9 mouse cellular contexts compared by ENCODE assay signal in genomic region chr5:33034100-33034499, GRCm38 (mm10). TPM values are rescaled to one million over a fixed set of nuclear protein-coding genes. Genes with fewer than 3 reads are reported as not detected.
DNase-seq lines count a peak whose midpoint lies in the region; ATAC-seq and TF ChIP-seq lines count a peak whose summit lies in the region.
"Had no signal": no experiment of that assay in that cellular context is flagged by ENCODE, and none has a peak within 500 bp of the region (broad histone marks: within the 10 kb centered on the region; RNA-seq: fewer than 3 reads in every experiment).

No protein-coding gene starts in this region.

- intact Hi-C loops in gastrocnemius, adult 2 months (cut with DNase I) = loop anchor here (5.0 kb wide), 4 partner anchors 42 to 322 kb away; no protein-coding TSS in a partner anchor

- H3K4me2 ChIP-seq in liver, embryonic 12.5 days = peak overlapping the region; percentile 40
- H3K4me2 ChIP-seq: neural tube, embryonic 13.5 days had no signal

- H3K9ac ChIP-seq in liver, embryonic 12.5 days = no peak overlapping the region
- H3K9ac ChIP-seq: neural tube, embryonic 13.5 days had no signal

- no peaks in the 10 kb centered on the region for H3K27me3 ChIP-seq in testis, adult 2 months (ENCODE audit: control insufficient read depth, insufficient read depth, low read length)
- peaks cover 5% of the 10 kb centered on the region; the same call in 1 of the 2 replicates for H3K27me3 ChIP-seq in liver, embryonic 12.5 days (replicated peaks)
- H3K27me3 ChIP-seq: neural tube, embryonic 13.5 days had no signal

- peak; percentile 50 for ATAC-seq in liver, embryonic 12.5 days

- WGBS in liver, embryonic 12.5 days (ENCODE audit: insufficient replicate concordance) = 17% methylated on average over 7 of the region's 7 CpGs

- TF ChIP-seq POLR2A in testis, adult 2 months (IDR thresholded peaks at IDR 0.05; ENCODE audit: control insufficient read depth, low read depth, low read length) = no peak

- TF ChIP-seq CTCF in testis, adult 2 months (IDR thresholded peaks at IDR 0.05; ENCODE audit: control insufficient read depth, insufficient read depth, insufficient replicate concordance, low read depth, low read length) = peak; percentile 20; the same call in 1 of the 2 replicates
- TF ChIP-seq CTCF in gastrocnemius, adult 2 months (IDR thresholded peaks at IDR 0.05) = no peak

- no peaks in the 10 kb centered on the region for H3K9me3 ChIP-seq in liver, embryonic 12.5 days (replicated peaks)
- H3K9me3 ChIP-seq: neural tube, embryonic 13.5 days had no signal

- H3K36me3 ChIP-seq in testis, adult 2 months (ENCODE audit: control insufficient read depth, insufficient read depth, low read length) = no peaks in the 10 kb centered on the region
- H3K36me3 ChIP-seq in liver, embryonic 12.5 days = peaks cover 7% of the 10 kb centered on the region

- no peak overlapping the region for H3K27ac ChIP-seq in testis, adult 2 months (ENCODE audit: control insufficient read depth, insufficient read depth, low read depth, low read length)
- H3K27ac ChIP-seq in liver, embryonic 12.5 days = 0 out of 2 replicates have a peak overlapping the region, but pooled peaks have one; percentile 31
- no peak overlapping the region for H3K27ac ChIP-seq in gastrocnemius, adult 2 months
- H3K27ac ChIP-seq: neural tube, embryonic 13.5 days had no signal

- peak; percentile 39 for DNase-seq in adrenal gland, postnatal 14 days
- no peak for DNase-seq in adrenal gland, postnatal 36 days
- no peak for DNase-seq in testis, postnatal 14 days (ENCODE audit: low spot score)
- peak; percentile 67 for DNase-seq in thymus, postnatal 4 days
- no peak for DNase-seq in Muller cell, postnatal 12 days (ENCODE audit: inconsistent ontology term)
- no peak for DNase-seq in gastrocnemius, adult 2 months

- H3K4me1 ChIP-seq in testis, adult 2 months (ENCODE audit: control insufficient read depth, insufficient read depth, low read length) = peaks cover 2% of the 10 kb centered on the region
- peaks cover 42% of the 10 kb centered on the region for H3K4me1 ChIP-seq in liver, embryonic 12.5 days

- no peak overlapping the region for H3K4me3 ChIP-seq in testis, adult 2 months (ENCODE audit: control insufficient read depth, low read depth, low read length)
- no peak overlapping the region for H3K4me3 ChIP-seq in liver, embryonic 12.5 days
- no peak overlapping the region for H3K4me3 ChIP-seq in gastrocnemius, adult 2 months
- H3K4me3 ChIP-seq: neural tube, embryonic 13.5 days had no signal

RNA-seq across cellular contexts. Expression of gene Ywhah, which starts 15.5 kb away (rescaled TPM):
- 162 and 166 TPM in 2 replicates for total RNA-seq in adrenal gland, postnatal 14 days (2021)
- total RNA-seq in adrenal gland, postnatal 36 days (2021) = 100 to 1,000 TPM; 169 to 179 TPM
- 37.4 and 41.2 TPM in 2 replicates for polyA plus RNA-seq in testis, adult 2 months (2012; rRNA removed)
- 282 and 294 TPM in 2 replicates for polyA plus RNA-seq in liver, embryonic 12.5 days (2016; fragmentation: Nextera tagmentation; extraction: Ambion mirVana)
- total RNA-seq in gastrocnemius, adult 2 months (2021) = 10 to 100 TPM; 39.5 to 59.5 TPM

Comparison
In these comparisons a context has a peak if more than half of its experiments do, and no peak if none do; other contexts are left out.
1. DNase-seq: peak in adrenal gland, postnatal 14 days (single experiment) and thymus, postnatal 4 days (single experiment); none in adrenal gland, postnatal 36 days (0 of 2), testis, postnatal 14 days (single experiment), Muller cell, postnatal 12 days (single experiment) and gastrocnemius, adult 2 months (single experiment).